Mouse (Mus musculus): ENCODE measurements at regions not wholly inside any gene's neighbourhood (a gene's known extent, or its start where the extent isn't known, plus 50 kb on each side); places are given as distances from the start of the nearest gene placed in this dataset.

DNA sequence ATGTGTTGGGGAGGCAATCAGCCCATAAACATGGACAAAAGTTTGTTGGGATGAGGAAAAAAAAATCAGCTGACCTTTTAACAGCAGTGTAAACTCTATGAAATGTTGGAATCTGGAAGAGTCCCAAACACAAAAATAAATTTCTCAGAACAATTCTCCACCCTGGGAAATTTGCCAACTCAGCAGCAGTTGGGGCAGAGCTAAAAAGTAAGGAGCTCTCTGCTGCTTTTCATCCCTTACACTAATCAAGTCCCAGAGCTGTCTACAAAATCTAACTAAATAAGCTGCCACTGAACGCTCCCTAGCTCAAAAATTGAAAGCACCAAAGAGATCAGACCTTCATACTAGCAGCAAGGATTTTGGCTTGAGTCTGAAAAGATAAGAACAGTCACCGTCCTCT lies 176.6 kb upstream of the Egflam start:
- DNase-seq = no peak

- no peak for DNase-seq
Measured at GRCm38 (mm10) chr15:7578439-7578838, 180.2 kb upstream of the Egflam start.

- no peak for DNase-seq
Measured at GRCm38 (mm10) chr15:7587210-7587609, 189.0 kb upstream of the Egflam start.

DNA sequence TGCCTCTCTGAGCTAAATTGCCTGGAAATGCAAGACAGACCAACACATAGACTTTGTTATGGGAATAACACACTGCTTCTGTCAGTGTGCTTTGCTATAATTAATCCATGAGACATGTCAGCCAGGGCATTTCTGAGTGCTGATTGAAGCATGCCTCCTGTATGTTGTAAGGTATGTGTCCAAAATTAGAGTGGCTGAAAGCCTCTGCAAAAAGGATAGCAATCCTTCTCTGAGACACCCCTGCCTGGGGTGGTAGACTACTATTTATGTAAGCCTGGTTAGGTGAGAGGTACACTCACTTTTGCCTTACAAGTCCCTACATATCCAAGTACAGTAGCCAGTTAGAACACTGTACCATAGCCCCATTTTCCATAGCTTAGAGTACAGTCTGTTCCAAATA lies 193.3 kb upstream of the Egflam start:
- no peak for DNase-seq

DNA sequence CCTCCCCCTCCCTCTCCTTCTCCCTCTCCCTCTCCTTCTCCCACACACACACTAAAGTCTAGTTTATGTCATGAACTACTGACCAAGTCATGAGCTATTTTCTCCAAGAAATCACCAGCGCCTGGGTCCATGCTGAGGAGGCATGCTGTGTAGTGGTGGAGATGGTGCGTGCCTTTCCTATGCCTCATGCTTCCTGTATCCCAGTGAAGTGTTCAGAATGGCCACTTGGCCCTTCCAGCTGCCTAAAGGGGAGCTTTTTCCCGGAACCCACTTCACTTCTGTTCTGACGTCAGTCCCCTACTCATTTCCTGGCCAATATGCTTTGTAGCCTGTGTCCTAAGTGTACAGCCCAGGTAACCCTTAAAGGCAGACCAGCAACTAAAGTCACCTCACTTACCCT lies 199.1 kb upstream of the Egflam start:
- no peak for DNase-seq

- DNase-seq = no peak
Measured at GRCm38 (mm10) chr15:7597805-7598204, 199.6 kb upstream of the Egflam start.

DNA sequence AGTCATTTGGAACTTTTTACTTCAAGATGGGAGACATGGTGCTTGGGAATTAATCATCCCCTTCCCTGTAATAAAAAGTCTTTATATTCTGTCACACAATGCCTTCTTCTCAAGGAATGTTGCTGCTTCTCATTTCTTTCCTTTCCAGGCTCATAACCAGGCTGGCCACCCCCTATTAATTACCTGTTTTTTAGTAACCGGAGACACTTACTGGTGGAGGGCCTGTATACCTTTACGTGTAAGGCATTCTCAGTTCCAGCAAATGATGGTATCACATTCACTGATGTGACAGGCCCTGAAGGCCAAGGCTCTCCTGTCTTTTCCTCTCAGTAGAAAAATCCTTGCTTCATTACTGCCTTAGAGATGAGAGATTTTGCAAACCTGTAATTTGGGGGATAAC lies 203.3 kb upstream of the Egflam start:
- DNase-seq = no peak

DNA sequence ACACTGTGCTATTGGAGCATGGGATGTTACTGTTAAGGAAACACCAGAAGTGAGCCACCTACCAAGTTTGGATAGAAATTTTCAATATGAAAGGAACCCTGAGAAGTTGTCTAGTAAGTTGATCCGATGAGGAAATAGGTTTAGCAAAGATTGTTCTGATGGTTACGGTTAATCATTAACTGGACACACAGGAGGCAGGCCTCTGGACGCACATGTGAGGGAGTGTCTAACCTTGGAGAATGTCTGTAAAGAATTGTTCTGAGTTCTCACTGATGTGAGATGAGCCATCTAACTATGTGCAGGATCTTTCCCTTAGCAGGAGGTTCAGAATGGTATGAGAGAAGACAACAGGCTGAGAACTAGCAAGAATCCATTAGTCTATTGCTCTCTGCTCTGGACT lies 205.8 kb upstream of the Gdnf start:
- no peak for DNase-seq

DNA sequence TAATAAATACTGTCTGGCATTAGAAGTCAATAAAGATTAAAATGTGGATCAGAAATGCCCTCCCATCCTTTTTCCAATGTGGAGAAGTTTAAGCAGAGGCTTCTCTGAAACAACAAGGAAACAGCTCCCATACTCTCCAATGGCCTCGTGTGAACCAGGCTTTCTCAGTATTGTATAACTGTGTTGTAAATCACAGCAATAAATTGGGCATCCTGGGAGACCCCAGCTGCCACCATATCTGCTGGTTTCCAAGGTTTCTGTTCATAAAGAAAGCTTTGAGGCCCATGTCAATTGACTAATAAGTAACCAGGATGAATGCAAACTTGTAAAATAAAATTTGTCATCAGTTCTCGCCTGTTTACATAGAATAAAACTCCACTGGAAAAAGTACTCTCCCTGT lies 192.7 kb upstream of the Gdnf start:
- no peak for DNase-seq

GRCm38 (mm10) chr15:7623026-7623425 lies 187.6 kb upstream of the Gdnf start:
- no peak for DNase-seq

DNA sequence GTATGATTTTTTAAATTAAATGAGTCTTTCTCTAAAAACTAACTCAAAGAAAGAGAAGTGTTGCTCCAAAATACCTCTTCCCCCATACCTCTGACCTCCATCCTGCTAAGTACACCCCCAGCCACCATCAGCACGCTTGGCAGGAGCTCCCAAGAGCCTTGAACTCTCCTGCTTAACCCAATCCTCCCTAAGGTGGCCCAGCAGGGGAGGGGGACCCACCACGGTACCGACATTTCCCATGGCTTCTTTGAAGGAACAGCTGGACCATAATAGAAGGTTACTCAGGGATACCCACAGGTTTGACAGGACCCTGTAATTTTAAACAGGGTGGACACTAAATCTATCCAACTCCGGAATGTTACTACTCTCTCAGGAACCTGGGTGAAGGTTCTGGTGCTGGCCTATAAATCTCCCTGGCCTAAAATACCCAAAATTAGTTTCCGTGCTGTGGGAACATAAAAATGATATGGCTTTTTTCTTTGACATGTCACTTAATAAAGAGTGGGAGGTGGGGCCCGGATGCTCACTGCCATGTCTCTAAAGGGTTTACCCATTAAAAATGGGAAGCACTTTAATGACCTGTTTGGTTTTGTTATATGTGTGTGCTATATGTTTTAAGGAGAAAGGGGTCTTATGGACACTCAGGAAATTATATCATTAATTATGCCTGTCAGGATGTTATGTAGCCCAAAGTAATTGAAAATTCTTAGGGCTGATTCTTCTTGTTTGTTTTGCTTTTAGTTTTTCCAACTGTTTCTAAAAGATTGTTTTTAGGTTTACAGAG lies 185.8 kb upstream of the Gdnf start:
- DNase-seq = no peak

GRCm38 (mm10) chr15:7629826-7630225 lies 180.8 kb upstream of the Gdnf start:
- DNase-seq = no peak

DNA sequence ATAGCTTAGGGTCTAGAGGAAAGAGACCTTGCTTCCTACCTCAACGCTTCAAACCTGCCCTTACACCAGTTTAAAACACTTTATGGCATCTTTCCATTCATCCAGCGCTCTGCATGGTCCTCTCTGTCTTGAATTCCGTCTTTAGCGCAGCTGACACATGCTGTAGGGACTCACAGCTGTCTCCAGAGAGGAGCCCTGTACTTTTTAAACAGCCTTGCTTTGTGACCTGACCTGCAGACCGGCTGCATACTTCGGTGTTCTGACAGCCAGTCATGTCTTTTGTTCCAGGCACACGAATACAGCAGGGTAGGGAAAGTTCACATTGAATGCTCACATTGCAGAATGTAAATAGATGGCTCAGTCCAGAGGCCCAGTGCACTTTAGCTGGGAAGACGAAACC lies 175.4 kb upstream of the Gdnf start:
- DNase-seq = no peak

- DNase-seq = no peak
Measured at GRCm38 (mm10) chr15:7639444-7639843, 171.2 kb upstream of the Gdnf start.

DNA sequence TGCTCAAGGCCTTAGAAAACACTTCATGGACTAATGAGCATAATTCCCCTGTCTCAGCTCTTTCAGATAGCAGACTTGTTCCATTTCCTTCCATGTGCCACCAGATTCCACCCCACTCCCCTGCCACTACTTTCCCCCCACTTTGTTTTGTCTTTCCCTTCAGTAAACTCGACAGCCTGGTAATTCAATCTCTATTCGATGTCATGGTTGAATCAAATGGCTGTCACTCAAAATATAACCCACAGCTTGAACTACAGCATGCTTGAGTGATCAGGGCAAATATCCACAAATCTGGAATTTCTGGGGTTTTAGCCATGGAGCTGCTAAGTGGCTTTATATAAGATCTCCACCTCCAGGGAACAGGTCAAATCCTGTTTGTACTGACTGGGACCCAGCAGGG lies 168.6 kb upstream of the Gdnf start:
- DNase-seq = no peak

DNA sequence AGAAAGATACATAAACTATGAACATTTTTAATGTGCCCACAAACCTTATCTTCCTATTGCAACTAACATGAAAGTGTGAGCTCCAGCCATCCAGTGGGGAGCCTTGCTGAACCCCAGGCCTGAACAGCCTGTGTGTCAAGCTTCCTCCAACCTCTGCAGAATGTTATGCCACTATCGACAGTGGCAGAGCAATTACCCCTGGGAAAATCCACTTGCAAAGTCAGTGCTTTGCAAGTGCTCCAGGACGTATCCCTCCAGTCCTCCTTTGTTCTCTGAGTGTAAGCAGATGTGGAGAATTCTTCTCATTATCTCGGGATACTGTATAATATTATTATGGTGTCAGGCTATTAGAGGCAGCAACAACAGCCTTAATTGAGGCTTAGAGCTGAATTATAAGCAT lies 159.9 kb upstream of the Gdnf start:
- no peak for DNase-seq

DNA sequence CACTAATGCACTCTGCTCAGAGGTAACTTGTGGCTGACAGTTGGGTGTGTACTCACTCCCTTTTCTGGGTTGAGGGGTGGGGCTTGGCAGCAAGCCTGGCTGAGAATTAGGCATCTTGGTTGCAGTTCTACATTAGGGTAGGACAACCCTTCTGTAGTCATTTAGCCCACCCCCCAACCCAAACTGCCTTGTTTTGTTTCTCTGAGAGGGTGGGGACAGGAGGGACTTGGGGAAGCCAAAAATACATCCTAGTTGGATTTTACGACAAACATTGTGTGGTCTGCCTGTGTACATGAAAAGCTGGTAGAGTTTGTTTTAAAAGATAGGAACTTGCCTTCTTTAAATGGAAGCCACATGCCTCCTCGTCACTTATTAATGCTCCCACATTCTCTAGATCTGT lies 146.8 kb upstream of the Gdnf start:
- no peak for DNase-seq

- DNase-seq = no peak
Measured at GRCm38 (mm10) chr15:7669631-7670030, 141.0 kb upstream of the Gdnf start.

- no peak for DNase-seq
Measured at GRCm38 (mm10) chr15:7676970-7677369, 133.7 kb upstream of the Gdnf start.

DNA sequence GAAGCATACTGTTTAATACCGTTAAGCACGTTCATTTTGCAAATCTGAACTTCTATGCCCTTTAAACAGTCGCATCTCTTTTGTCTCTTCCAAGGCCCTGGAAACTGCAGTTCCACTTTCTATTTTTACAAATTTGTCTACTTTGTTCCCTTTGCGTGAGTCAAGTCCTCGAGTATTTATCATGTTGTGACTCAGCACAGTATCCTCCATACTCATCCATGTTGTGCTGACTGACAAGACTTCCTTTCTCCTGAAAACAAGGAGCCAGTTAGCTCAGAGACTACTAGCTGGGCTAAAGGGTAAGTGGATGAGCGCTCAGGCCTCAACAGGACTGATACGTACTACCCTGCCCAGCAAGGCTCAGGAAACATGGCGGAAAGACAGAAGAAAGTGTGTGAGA lies 131.9 kb upstream of the Gdnf start:
- DNase-seq = no peak

DNA sequence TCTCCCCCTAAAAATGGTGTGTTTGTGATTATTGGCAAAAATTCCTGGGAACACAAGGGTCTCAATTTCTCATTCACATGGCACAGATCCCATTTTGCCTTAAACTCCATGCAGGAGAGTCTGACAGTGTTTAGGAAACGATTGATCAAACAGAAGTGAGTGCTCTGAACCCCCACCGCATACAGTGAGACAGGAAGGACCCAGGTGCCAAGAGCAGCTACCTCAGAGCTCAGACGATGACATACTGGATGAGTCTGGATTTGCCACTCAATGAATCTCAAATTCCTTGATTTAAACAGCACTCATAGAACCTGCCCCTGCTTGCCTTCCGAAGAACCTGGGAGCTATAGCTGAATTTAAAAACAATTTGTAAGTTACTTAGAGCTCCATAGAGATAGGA lies 129.6 kb upstream of the Gdnf start:
- no peak for DNase-seq

DNA sequence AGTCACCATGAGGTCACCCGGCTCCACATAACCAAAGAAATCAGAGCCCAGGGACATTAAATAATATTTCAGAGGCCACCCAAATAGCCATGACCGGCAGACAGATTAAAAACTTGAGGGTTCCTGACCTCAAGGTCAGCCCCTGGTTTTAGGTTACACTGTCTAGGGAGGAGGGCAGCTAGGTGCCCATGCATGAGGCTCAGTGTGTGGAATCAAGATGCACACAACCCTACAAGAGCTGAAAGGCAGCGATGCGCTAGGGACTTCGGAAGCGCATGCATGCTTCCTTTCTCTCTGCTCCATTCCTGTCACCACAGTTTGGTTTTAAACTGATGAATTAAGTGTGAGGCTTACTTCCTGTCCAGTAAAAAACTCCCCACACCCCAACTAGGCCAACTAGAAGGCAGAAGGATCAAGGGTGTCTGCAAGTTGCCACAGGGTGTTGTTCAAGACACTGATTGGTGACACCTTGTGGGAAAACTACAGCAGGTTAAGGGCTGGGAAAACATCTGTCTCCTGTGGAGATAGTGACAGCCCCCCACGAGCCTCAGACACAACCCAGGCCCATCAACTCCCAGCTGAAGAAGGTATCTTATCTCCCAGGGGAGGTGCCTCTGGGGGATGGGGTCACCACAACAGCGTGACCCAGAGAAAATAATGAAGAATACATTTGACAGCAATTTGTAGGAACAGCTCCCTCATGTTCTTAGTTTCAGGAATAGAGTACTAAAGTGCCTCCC lies 127.2 kb upstream of the Gdnf start:
- DNase-seq = no peak

- DNase-seq = no peak
Measured at GRCm38 (mm10) chr15:7691251-7691650, 119.4 kb upstream of the Gdnf start.

DNA sequence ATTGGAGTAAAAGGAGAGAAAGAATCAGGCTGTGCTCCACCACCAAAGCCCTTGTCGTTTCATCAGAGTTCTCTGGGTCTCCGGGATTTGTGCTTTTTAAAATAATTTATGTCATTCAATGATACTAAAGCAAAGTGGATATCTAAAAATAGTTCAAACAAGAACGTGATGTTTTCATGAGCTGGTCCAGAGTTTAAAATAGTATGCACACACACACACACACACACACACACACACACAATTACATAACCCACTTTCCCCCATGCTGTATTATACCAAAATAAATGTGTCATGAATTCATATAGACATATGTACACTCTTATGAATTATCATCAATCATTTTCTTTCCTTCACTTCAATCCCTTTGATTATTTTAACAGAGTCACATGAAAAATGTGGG lies 118.5 kb upstream of the Gdnf start:
- no peak for DNase-seq

DNA sequence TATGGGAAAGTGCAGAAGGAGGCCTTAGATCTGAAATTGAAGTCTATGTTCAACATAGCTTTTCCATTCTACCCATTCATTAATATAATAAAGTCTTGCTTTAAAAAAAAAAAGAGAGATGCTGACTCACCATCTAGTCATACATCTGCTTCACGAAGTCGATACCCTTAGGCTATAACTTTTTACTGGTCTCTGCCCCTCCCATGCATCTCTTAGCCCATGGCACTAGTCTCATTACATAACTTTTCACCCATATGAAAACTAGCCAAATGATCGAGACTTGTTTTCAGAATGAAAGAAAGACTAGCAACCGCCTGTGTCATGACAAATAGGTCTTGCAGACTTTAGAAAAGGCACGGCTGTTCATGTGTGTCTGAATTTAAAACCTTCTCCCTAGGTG lies 116.6 kb upstream of the Gdnf start:
- DNase-seq = no peak

Data from cerebellum, postnatal 36 days (tissue).